Mouse (Mus musculus): ENCODE data around the gene Faap24. TPM values are rescaled to one million over a fixed set of nuclear protein-coding genes. Genes with fewer than 3 reads are reported as not detected.
A peak's percentile ranks its signal among the peaks of the same experiment; 100 is the strongest.

Gene Faap24
- total RNA-seq (2014; rRNA removed) (3.7 and 6.0 TPM in 2 replicates), polyA plus RNA-seq (2015; fragmentation: Nextera tagmentation; extraction: Ambion mirVana) (10.4 and 12.5 TPM in 2 replicates)

- ATAC-seq (peak; percentile 99), DNase-seq (ENCODE audit: low spot score) (peak; percentile 99)
- H3K4me2 ChIP-seq (ENCODE audit: low read depth, low read length) = peak within 1 kb of the TSS; percentile 82
- no peaks in the 10 kb centered on the region for H3K27me3 ChIP-seq (ENCODE audit: insufficient read depth, low read length)
- peak within 1 kb of the TSS; percentile 54 for H3K4me3 ChIP-seq (ENCODE audit: low read length)
- WGBS = 1% methylated on average over 28 of the region's 28 CpGs
- peak within 1 kb of the TSS; percentile 63 for H3K9ac ChIP-seq (replicated peaks; ENCODE audit: low read length)
- peaks cover 15% of the 10 kb centered on the region; the same call in 1 of the 2 replicates for H3K36me3 ChIP-seq (ENCODE audit: insufficient read depth, low read length)
- H3K9me3 ChIP-seq (ENCODE audit: low read length) = no peaks in the 10 kb centered on the region
- no peak; the same call in 1 of the 2 replicates for TF ChIP-seq CTCF (IDR thresholded peaks at IDR 0.05; ENCODE audit: low read depth)
- peak within 1 kb of the TSS; percentile 68 for H3K27ac ChIP-seq
- H3K4me1 ChIP-seq (ENCODE audit: insufficient read depth, low read length) = peaks cover 12% of the 10 kb centered on the region
These were observed at the start of gene Faap24, which contains the start of gene Cep89 for GRCm38 (mm10) chr7:35396542-35397168. Gene Faap24, minus strand, starts transcription at chr7:35396836. Gene Cep89, plus strand, starts transcription at chr7:35397035.

- H3K36me3 ChIP-seq (ENCODE audit: insufficient read depth, low read length) = peaks cover 45% of the 10 kb centered on the region
- H3K4me2 ChIP-seq (ENCODE audit: low read depth, low read length) = no peak overlapping the region
- DNase-seq (ENCODE audit: low spot score) (no peak), ATAC-seq (no peak)
- H3K4me1 ChIP-seq (ENCODE audit: insufficient read depth, low read length) = no peaks in the 10 kb centered on the region
- no peak overlapping the region for H3K9ac ChIP-seq (replicated peaks; ENCODE audit: low read length)
- 81% methylated on average over 9 of the region's 9 CpGs for WGBS
- no peaks in the 10 kb centered on the region for H3K9me3 ChIP-seq (ENCODE audit: low read length)
- H3K4me3 ChIP-seq (ENCODE audit: low read length) = no peak overlapping the region
- no peak overlapping the region for H3K27ac ChIP-seq
- TF ChIP-seq CTCF (IDR thresholded peaks at IDR 0.05; ENCODE audit: low read depth) = no peak
- H3K27me3 ChIP-seq (ENCODE audit: insufficient read depth, low read length) = no peaks in the 10 kb centered on the region
These were observed 38.6 kb upstream of the Faap24 start for GRCm38 (mm10) chr7:35435266-35435665.

- Histone ChIP-seq H3K9me3 (ENCODE audit: low read length) (no peaks in the 10 kb centered on the region), H3K4me3 (ENCODE audit: low read length) (no peak overlapping the region), H3K4me1 (ENCODE audit: insufficient read depth, low read length) (no peaks in the 10 kb centered on the region), H3K27me3 (ENCODE audit: insufficient read depth, low read length) (no peaks in the 10 kb centered on the region), H3K9ac (replicated peaks; ENCODE audit: low read length) (no peak overlapping the region), H3K4me2 (ENCODE audit: low read depth, low read length) (no peak overlapping the region), H3K36me3 (ENCODE audit: insufficient read depth, low read length) (peaks cover 47% of the 10 kb centered on the region), H3K27ac (no peak overlapping the region)
- DNase-seq (ENCODE audit: low spot score) (no peak), ATAC-seq (no peak)
- TF ChIP-seq CTCF (IDR thresholded peaks at IDR 0.05; ENCODE audit: low read depth) = no peak
- 96% methylated on average over 10 of the region's 10 CpGs for WGBS
These were observed 31.5 kb upstream of the Faap24 start for GRCm38 (mm10) chr7:35428146-35428545.

GRCm38 (mm10) chr7:35423071-35423470, 26.4 kb upstream of the Faap24 start:
- peaks cover 30% of the 10 kb centered on the region for H3K36me3 ChIP-seq (ENCODE audit: insufficient read depth, low read length)

GRCm38 (mm10) chr7:35416654-35416948, 20.0 kb upstream of the Faap24 start:
- H3K4me3 ChIP-seq (ENCODE audit: low read length) = no peak overlapping the region
- H3K9me3 ChIP-seq (ENCODE audit: low read length) = no peaks in the 10 kb centered on the region
- H3K36me3 ChIP-seq (ENCODE audit: insufficient read depth, low read length) = peaks cover 22% of the 10 kb centered on the region
- ATAC-seq (no peak), DNase-seq (ENCODE audit: low spot score) (no peak)
- no peak overlapping the region for H3K4me2 ChIP-seq (ENCODE audit: low read depth, low read length)
- TF ChIP-seq CTCF (IDR thresholded peaks at IDR 0.05; ENCODE audit: low read depth) = no peak
- no peaks in the 10 kb centered on the region for H3K27me3 ChIP-seq (ENCODE audit: insufficient read depth, low read length)
- no peak overlapping the region for H3K9ac ChIP-seq (replicated peaks; ENCODE audit: low read length)
- H3K27ac ChIP-seq = no peak overlapping the region
- H3K4me1 ChIP-seq (ENCODE audit: insufficient read depth, low read length) = no peaks in the 10 kb centered on the region
- 92% methylated on average over 5 of the region's 5 CpGs for WGBS

More at GRCm38 (mm10) chr7:35423071-35423470, 26.4 kb upstream of the Faap24 start:
- Histone ChIP-seq H3K9ac (replicated peaks; ENCODE audit: low read length) (no peak overlapping the region), H3K27me3 (ENCODE audit: insufficient read depth, low read length) (no peaks in the 10 kb centered on the region), H3K4me2 (ENCODE audit: low read depth, low read length) (no peak overlapping the region), H3K4me3 (ENCODE audit: low read length) (no peak overlapping the region), H3K9me3 (ENCODE audit: low read length) (no peaks in the 10 kb centered on the region), H3K27ac (no peak overlapping the region), H3K4me1 (ENCODE audit: insufficient read depth, low read length) (no peaks in the 10 kb centered on the region)
- ATAC-seq (no peak), DNase-seq (ENCODE audit: low spot score) (no peak)
- TF ChIP-seq CTCF (IDR thresholded peaks at IDR 0.05; ENCODE audit: low read depth) = no peak
- WGBS = 92% methylated on average over 10 of the region's 10 CpGs

- H3K9ac ChIP-seq (replicated peaks; ENCODE audit: low read length) = no peak overlapping the region
- DNase-seq (ENCODE audit: low spot score) (no peak), ATAC-seq (no peak)
- no peak overlapping the region for H3K27ac ChIP-seq
- H3K27me3 ChIP-seq (ENCODE audit: insufficient read depth, low read length) = no peaks in the 10 kb centered on the region
- peaks cover 23% of the 10 kb centered on the region for H3K36me3 ChIP-seq (ENCODE audit: insufficient read depth, low read length)
- no peak for TF ChIP-seq CTCF (IDR thresholded peaks at IDR 0.05; ENCODE audit: low read depth)
- H3K4me3 ChIP-seq (ENCODE audit: low read length) = no peak overlapping the region
- WGBS = 86% methylated on average over 9 of the region's 9 CpGs
- H3K9me3 ChIP-seq (ENCODE audit: low read length) = no peaks in the 10 kb centered on the region
- no peaks in the 10 kb centered on the region for H3K4me1 ChIP-seq (ENCODE audit: insufficient read depth, low read length)
- H3K4me2 ChIP-seq (ENCODE audit: low read depth, low read length) = no peak overlapping the region
These were observed 19.4 kb upstream of the Faap24 start for GRCm38 (mm10) chr7:35415801-35416653.

All from hindbrain, postnatal 0 days (tissue).